8 mouse cellular contexts compared by ENCODE assay signal in genomic region chr11:31734091-31734490, GRCm38 (mm10).
A peak's percentile ranks its signal among the peaks of the same experiment; 100 is the strongest.
DNase-seq lines count a peak whose midpoint lies in the region; ATAC-seq and TF ChIP-seq lines count a peak whose summit lies in the region.

No protein-coding gene starts in this region.

- WGBS in embryonic facial prominence, embryonic 10.5 days, result 58% methylated on average over 4 of the region's 4 CpGs

- no peak overlapping the region for H3K4me2 ChIP-seq in myocyte (ENCODE audit: low read depth)

- no peak for ATAC-seq in activated CD4-positive, CD25-positive, alpha-beta regulatory T cell, adult 4 months
- no peak for ATAC-seq in CD4-positive, CD25-positive, alpha-beta regulatory T cell, adult 4 months

- no peaks in the 10 kb centered on the region for H3K9me3 ChIP-seq in embryonic facial prominence, embryonic 10.5 days

- TF ChIP-seq POLR2A in myocyte (IDR thresholded peaks at IDR 0.05; ENCODE audit: insufficient read length, low read depth), result no peak

- no peaks in the 10 kb centered on the region for H3K79me2 ChIP-seq in myocyte (ENCODE audit: control insufficient read depth, insufficient read depth)

- peak overlapping the region; percentile 24; the same call in 1 of the 2 replicates for H3K27ac ChIP-seq in embryonic facial prominence, embryonic 10.5 days (replicated peaks)

- no peak overlapping the region for H3K4me3 ChIP-seq in embryonic facial prominence, embryonic 10.5 days
- H3K4me3 ChIP-seq in myocyte, result no peak overlapping the region

- H3K36me3 ChIP-seq in embryonic facial prominence, embryonic 10.5 days (replicated peaks), result no peaks in the 10 kb centered on the region
- no peaks in the 10 kb centered on the region for H3K36me3 ChIP-seq in myocyte (ENCODE audit: control insufficient read depth, insufficient read depth)

- no peak overlapping the region for H3ac ChIP-seq in myocyte (ENCODE audit: control insufficient read depth, insufficient read length)

- peaks cover 31% of the 10 kb centered on the region for H3K4me1 ChIP-seq in embryonic facial prominence, embryonic 10.5 days

- H3K27me3 ChIP-seq in embryonic facial prominence, embryonic 10.5 days (replicated peaks; ENCODE audit: low read depth, poor library complexity, severe bottlenecking), result 0 out of 2 replicates have a peak, but pooled peaks cover 5% of the 10 kb centered on the region
- no peaks in the 10 kb centered on the region for H3K27me3 ChIP-seq in myocyte (ENCODE audit: control insufficient read depth, insufficient read depth, insufficient read length)

- peak; percentile 54 to 65 for DNase-seq in adrenal gland, adult (ENCODE audit: inconsistent age in 2 of 2, low spot score in 1 of 2)
- DNase-seq in adrenal gland, postnatal 25 days, result no peak
- DNase-seq in embryonic facial prominence, embryonic 10.5 days (ENCODE audit: low spot score), result no peak
- peak; percentile 50 for DNase-seq in kidney, adult 18-20 months
- DNase-seq in thymus, postnatal 14 days, result no peak

TF ChIP-seq in myocyte, 11 proteins besides CTCF, POLR2A, EP300 and RAD21:
- no peak for TF ChIP-seq TCF12 (IDR thresholded peaks at IDR 0.05; ENCODE audit: insufficient read depth, poor library complexity, severe bottlenecking)
- no peak for TF ChIP-seq REST (IDR thresholded peaks at IDR 0.05; ENCODE audit: insufficient read depth, insufficient read length)
- TF ChIP-seq USF1 (IDR thresholded peaks at IDR 0.05; ENCODE audit: low read depth), result no peak
- TF ChIP-seq SRF (IDR thresholded peaks at IDR 0.05; ENCODE audit: control insufficient read depth, insufficient read length, low read depth), result no peak
- peak in 2 of 3 experiments; percentile 0 to 11 for TF ChIP-seq MYOD1 (IDR thresholded peaks at IDR 0.05; ENCODE audit: control insufficient read depth in 1 of 3, insufficient read length in 2 of 3, low read depth in 2 of 3)

Comparison
In these comparisons a context has a peak if more than half of its experiments do, and no peak if none do; other contexts are left out.
1. DNase-seq: peak in adrenal gland, adult (2 of 2) and kidney, adult 18-20 months (single experiment); none in adrenal gland, postnatal 25 days (single experiment), embryonic facial prominence, embryonic 10.5 days (single experiment) and thymus, postnatal 14 days (single experiment).